Mouse (Mus musculus): ENCODE data around the gene Olfr51.

DNA sequence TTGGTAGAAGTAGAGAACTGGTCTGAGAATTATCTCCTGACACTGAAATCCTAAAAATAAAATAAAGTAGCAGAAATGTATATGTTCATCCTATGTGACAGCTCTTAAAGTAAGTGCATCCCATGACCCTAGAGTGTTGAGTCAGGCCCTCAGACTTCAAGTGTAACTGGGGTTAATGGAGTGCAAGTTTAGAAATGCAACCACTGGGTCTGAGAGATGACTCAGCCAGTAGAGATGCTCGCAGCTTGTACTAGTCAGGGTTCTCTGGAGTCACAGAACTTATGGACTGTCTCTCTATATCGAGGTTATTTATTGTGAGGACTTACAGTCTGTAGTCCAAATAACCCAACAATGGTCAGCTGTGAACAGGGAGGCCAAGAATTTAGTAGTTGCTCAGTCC, 48.3 kb downstream of the Olfr51 start:
- TF ChIP-seq POLR2A (IDR thresholded peaks at IDR 0.05; ENCODE audit: control insufficient read depth, extremely low read depth, insufficient read depth, low read length, poor library complexity) (no peak), CTCF (IDR thresholded peaks at IDR 0.05; ENCODE audit: borderline replicate concordance, control insufficient read depth, extremely low read depth, insufficient read depth, low read length, poor library complexity) (no peak)
